Mouse (Mus musculus) layer of hippocampus, postnatal 25 days (tissue): ENCODE data around the gene Grik3. TPM values are rescaled to one million over a fixed set of nuclear protein-coding genes. Genes with fewer than 3 reads are reported as not detected.
A peak's percentile ranks its signal among the peaks of the same experiment; 100 is the strongest.
"Not testable (repeated sequence)": the region's sequence is repeated elsewhere in the genome, so short reads cannot be mapped to it uniquely, and the experiment has no call there.

ENCODE experiments used
- DNase-seq, 2 experiments: peaks; one replicate each; pipeline ENCODE4 v3.0.0; 2022; ENCODE audit warnings: mixed read lengths in 2 of 2, low spot score in 1 of 2; ENCODE audit errors: extremely low spot score in 1 of 2
- total RNA-seq, 2 experiments: library from RNA; stranded (reverse); gene quantifications; 2 replicates each; pipeline ENCODE4 v1.2.3; 2021

The Grik3 gene
- total RNA-seq, 2 experiments from 2014 or later: 22.5 to 22.7 TPM

GRCm38 (mm10) chr4:125584676-125585075, 94.2 kb downstream of the Grik3 start:
- no peak for DNase-seq

GRCm38 (mm10) chr4:125587577-125587976, 97.1 kb downstream of the Grik3 start:
- no peak for DNase-seq

- DNase-seq: no peak
These were observed 99.9 kb downstream of the Grik3 start for GRCm38 (mm10) chr4:125590241-125590919.

GRCm38 (mm10) chr4:125592663-125593062, 102.2 kb downstream of the Grik3 start:
- DNase-seq: no peak

GRCm38 (mm10) chr4:125595011-125595410, 104.5 kb downstream of the Grik3 start:
- no peak for DNase-seq

- DNase-seq: no peak
These were observed 108.2 kb downstream of the Grik3 start for GRCm38 (mm10) chr4:125598677-125599076.

- DNase-seq: no peak
These were observed 109.1 kb downstream of the Grik3 start for GRCm38 (mm10) chr4:125599510-125600005.

- no peak for DNase-seq
These were observed 110.1 kb downstream of the Grik3 start for GRCm38 (mm10) chr4:125600642-125601041.

- no peak for DNase-seq
These were observed 110.8 kb downstream of the Grik3 start for GRCm38 (mm10) chr4:125601301-125601700.

- DNase-seq: no peak
These were observed 114.0 kb downstream of the Grik3 start for GRCm38 (mm10) chr4:125604494-125604893.

GRCm38 (mm10) chr4:125606147-125606546, 115.6 kb downstream of the Grik3 start:
- DNase-seq: no peak

- no peak for DNase-seq
These were observed 117.0 kb downstream of the Grik3 start for GRCm38 (mm10) chr4:125607397-125608042.

GRCm38 (mm10) chr4:125608896-125609295, 118.4 kb downstream of the Grik3 start:
- DNase-seq: not testable (repeated sequence)

- no peak for DNase-seq
These were observed 119.1 kb downstream of the Grik3 start for GRCm38 (mm10) chr4:125609320-125610306.

GRCm38 (mm10) chr4:125617851-125618250, 127.4 kb downstream of the Grik3 start:
- DNase-seq: no peak

GRCm38 (mm10) chr4:125618524-125619320, 128.2 kb downstream of the Grik3 start:
- no peak for DNase-seq

GRCm38 (mm10) chr4:125624885-125625678, 134.6 kb downstream of the Grik3 start:
- DNase-seq: no peak

GRCm38 (mm10) chr4:125629544-125629943, 139.0 kb downstream of the Grik3 start:
- peak in 1 of 2 experiments; percentile 50 for DNase-seq

- no peak for DNase-seq
These were observed 144.5 kb downstream of the Grik3 start for GRCm38 (mm10) chr4:125635037-125635436.
